Mouse (Mus musculus) heart, adult 8-10 months (tissue): ENCODE data around the gene St6galnac1. TPM values are rescaled to one million over a fixed set of nuclear protein-coding genes. Genes with fewer than 3 reads are reported as not detected.
"Not testable (repeated sequence)": the region's sequence is repeated elsewhere in the genome, so short reads cannot be mapped to it uniquely, and the experiment has no call there.

ENCODE experiments used
- DNase-seq: peaks from one replicate; pipeline ENCODE4 v3.0.0; 2022; ENCODE audit warnings: low spot score
- total RNA-seq, 4 experiments: library from RNA; stranded (reverse); gene quantifications; 2 replicates each; pipeline ENCODE4 v1.2.4; 2022

The St6galnac1 gene
- total RNA-seq, 4 experiments from 2014 or later = not detected

DNA sequence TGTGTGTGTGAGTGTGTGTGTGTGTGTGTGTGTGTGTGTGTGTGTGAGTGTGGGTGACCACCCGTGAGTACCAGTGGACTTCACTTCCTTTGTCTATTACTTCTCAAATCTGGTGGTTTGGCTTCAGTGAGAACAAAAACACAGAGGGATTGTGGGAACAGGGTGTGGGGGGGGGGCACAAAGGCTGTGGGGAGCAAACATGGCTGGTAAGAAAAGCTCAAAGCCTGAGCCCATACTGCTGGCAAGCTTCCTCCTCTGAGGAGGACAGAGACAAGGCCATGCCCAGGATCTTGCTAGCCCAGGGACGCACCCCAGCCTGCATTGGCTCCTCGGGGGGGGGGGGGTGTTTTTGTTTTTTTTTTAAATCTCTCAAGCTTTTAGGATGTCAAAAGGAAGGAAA lies 32.2 kb upstream of the St6galnac1 start:
- no peak for DNase-seq

DNA sequence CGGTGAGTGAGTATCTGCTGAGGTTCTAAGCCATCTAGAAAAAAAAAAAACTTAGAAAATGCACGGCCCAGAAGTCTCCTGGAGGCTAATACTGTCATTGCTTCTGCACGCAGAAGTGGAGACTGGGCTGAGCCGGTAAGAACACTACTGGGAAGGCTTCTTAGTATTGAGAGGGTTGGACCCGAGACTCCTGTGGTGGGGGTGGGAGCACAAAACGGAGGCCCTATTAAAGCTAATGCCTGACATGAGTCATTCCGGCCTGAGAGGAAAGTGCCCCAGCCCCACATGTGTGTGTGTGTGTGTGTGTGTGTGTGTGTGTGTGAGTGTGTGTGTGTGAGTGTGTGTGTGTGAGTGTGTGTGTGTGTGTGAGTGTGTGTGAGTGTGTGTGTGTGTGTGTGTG lies 31.8 kb upstream of the St6galnac1 start:
- DNase-seq = no peak

DNA sequence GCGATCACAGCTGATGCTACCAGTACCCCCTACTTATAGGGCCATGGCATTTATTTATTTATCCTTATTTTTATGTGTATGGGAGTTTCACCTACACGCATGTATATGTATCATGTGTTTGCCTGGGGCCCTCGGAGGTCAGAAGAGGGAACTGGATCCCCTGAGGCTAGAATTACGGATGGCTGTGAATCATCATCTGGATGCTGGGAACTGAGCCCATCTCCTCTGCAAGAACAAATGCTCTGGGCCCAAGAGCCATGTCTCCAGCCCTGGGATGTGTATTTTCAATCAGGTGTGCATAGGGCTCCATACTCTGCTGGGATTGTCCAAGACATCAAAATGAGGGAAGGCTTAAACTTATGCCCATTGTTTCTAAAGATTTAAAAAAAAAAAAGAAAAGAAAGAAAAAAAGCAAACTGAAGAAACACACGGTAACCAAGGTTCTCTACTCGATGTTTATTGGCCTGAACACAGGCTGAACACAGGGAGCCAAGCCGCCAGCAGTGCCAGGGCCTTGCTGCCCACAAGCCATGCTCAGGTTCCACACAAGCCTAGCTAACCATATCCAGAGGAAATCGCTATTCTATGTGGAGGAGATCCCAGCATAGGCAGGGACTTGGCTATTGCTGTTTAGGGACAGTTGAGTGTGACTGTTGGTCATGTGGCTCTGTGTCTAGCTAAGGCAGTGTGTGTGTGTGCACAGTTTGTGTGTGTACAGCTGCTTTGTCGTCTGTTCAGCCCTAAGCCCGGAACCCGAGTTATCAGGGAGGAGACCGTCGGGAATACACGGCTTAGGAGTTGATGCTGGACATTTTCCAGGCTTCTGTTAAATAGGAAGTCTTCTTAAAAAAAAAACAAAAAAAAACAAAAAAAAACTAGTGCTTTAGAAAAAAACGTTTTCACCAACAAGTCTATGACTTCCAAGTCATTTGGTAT lies 31.1 kb upstream of the St6galnac1 start:
- no peak for DNase-seq

- DNase-seq = no peak
These were observed 27.4 kb upstream of the St6galnac1 start for GRCm38 (mm10) chr11:116802709-116803108.

DNA sequence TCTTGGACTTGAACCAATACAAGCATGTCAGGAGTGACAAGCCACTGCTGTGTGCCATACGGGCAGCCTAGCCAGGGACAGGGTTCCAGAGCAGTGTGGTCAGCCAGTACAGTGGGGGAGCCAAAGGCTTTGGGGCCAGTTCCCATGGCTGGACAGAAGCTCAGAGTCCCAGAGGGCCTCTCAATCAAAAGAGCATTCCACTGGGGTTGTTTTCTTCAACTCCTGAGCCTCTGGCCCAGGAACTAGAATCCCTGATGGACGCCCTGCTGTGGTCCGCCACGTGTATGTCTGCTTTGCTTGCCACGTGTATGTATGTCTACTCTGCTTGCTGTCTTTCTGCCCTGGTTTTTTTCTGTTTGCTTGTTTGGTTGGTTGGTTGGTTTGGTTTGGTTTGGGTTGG lies 25.8 kb upstream of the St6galnac1 start:
- no peak for DNase-seq

DNA sequence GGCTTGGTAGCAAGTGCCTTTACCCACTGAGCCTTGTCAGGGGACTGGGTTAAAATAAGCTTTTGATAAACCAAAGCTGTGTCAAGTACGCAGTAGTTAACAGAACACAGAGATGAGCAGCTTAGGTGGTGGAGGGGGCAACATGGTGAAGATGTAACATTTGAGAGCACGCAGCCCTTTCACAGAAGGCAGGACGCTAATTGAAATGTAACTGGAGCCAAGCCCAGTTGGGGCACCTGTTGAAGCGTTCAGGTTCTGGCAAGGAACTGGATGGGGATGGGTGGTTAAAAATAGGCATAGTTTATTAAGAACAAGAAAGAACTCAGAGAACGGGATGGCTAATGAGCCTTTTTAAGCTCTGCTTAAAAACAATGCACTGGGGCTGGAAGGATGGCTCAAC lies 24.1 kb upstream of the St6galnac1 start:
- DNase-seq = no peak

DNA sequence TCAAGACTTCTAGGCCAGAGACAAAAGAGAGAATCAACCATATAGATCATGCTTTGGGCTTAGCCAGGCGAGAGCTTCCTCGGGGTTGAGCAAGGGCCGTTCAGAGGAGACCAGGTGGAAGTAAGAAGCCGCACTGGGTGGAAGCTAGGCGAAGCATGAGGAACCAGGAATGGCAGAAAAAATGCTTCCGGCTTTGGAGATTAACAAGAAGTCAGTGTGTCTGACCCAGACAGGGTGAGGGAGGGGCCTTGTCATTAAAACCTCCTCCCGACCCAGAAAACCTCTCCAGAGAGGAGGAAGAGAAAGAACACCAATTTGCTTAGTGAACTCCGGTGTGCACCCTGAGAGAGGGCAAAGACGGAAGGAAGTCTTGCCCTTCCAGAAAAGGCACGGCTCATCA lies 8.9 kb upstream of the St6galnac1 start:
- no peak for DNase-seq

GRCm38 (mm10) chr11:116782737-116783145 lies 7.4 kb upstream of the St6galnac1 start:
- DNase-seq = no peak

DNA sequence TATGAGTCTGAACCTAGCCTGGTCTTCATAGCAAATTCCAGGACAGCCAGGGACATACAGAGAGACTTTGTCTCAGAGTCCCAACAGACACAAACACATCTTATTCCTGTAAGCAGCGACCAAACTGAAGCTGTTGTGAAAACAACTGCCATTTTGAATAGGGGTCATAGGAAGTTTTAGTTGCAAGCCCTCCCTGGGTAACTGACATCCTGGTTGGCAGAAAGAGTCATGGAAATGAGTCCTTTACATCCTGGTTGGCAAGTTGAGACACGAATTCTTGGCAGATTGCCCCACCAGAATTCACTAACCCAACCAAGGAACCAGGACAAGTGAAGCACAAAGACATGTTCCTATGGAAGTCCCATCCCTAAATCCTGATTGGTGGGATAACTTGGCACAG lies 2.1 kb downstream of the St6galnac1 start:
- no peak for DNase-seq

DNA sequence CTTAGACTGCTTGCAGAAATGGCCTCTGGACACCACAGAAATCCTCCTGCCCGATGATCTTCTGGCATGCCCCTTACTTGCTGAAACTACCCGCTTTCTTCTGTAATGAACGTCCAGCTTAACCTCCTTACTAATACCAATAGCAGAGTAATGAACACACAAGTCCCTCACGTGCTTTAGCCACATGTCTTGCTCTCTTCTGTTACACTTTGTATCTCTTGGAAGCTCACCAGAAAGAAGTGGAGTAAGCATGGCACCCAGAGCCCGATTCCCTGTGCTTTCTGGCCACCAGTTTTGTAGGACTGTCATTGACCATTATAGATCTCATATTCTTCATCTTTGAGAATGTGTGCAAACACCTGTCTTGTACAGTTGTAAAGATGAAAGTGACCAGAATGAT lies 5.4 kb downstream of the St6galnac1 start:
- no peak for DNase-seq

DNA sequence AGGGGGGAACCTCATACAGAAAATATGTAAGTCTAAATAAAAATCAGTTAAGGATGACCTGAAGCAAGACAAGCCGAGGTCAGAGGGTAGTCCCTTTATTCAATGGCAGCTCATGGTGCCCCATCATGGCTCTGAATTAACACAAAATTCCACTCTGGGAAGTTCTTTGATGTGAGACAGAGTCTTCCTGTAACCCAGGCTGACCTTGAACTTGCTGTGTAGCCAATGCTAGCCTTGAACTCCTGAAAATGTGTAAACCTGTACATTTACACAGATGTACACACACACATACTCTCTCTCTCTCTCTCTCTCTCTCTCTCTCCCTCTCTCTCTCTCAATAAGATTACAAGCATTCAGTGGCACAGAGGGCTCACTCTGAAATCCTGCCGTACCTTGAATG lies 10.4 kb downstream of the St6galnac1 start:
- no peak for DNase-seq

DNA sequence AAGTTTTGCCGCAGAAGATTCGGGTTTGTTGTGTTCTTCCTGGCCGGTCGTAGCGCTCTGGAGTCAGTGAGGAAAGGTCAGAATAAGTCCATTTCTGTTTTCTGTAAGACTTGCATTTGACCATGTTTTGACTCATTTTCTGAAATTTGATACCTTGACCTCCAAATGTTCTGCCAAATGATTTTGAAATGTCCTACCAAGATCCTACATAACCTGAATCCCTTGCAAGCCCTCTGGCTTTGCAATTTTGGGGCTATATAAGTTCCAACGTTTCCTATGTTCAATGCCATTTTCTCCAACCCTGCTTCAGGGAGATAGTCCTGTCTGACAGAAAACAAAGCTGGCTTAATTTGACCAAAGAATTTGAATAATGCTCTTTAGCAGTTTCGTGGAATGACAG lies 11.0 kb downstream of the St6galnac1 start:
- no peak for DNase-seq

DNA sequence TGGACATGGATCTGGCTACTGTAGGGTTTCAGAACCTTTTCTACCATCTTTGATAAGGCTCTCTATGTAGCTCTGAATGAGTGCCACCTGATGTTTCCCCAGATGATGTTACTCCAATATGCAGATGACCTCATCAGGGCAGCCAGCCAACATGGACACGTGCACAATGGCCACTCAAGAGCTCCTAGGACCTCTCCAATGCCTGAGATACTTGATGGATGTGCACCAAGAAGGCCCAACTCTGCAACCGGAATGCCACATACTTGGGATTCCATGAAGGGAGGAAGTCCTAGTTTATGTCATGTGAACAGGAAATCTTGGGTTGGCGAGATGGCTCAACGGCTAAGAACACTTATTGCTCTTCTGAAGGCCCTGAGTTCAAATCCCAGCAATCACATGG lies 20.1 kb downstream of the St6galnac1 start:
- no peak for DNase-seq

DNA sequence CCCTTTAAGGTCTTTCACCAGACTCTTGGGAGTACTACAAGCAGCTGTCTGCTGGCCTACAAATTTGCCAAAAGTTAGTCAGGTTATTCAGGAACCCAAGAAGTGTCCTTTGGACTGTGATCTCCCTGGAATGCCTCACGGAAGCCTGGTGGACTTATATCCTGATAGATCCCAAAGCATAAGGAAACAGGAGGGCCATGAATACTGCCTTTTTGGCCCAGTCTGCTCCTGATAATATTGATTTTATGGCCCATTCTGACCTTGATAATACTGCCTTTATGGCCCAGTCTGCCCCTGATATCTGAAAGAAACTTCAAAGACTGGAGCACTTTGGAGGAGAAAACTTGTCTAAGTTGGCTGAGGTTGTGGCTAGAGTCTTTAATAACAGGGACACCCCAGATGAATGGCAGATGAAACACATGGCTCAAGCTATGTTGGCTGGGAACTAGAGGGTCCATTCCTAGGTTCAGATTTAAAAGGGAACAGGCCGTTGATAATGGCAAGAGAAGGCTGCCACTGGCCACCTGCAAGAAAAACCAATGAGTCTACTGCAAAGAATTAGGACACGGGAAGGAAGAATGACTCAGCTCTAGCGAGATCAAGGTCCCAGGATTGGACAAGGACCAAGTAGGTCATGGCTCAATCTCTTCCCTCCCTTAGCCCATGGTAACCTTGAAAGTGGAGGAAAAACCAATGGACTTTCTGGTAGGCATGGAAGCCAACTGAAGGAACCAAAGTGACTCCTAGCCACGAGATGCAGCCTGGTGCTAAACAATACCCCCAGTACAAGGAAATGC lies 21.4 kb downstream of the St6galnac1 start:
- peak; percentile 57 for DNase-seq

- DNase-seq = no peak
These were observed 25.6 kb downstream of the St6galnac1 start for GRCm38 (mm10) chr11:116749733-116750132.

- DNase-seq = not testable (repeated sequence)
These were observed 26.6 kb downstream of the St6galnac1 start for GRCm38 (mm10) chr11:116748692-116749091.

GRCm38 (mm10) chr11:116746822-116747221 lies 28.5 kb downstream of the St6galnac1 start:
- not testable (repeated sequence) for DNase-seq

GRCm38 (mm10) chr11:116745457-116745856 lies 29.9 kb downstream of the St6galnac1 start:
- DNase-seq = not testable (repeated sequence)

DNA sequence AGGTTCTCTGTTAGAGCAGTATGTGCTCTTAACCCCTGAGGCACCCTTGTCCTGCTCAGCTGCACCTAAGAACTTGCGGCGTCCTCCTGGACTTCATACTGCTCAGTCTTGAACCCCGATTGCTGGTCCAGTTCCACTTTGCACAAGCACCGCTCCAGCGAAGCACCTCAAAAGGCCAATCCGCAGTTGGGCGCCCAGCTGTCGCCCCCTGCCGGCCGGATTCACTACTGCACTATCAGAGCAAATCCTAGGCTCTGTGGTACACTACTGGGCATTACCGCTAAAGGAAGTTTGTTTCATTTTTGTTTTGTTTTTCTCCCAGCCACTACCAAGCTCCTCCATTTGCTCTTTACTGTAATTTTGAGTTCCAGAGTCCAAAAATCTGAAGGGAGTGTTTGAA lies 36.9 kb downstream of the St6galnac1 start:
- no peak for DNase-seq

GRCm38 (mm10) chr11:116732536-116732935 lies 42.8 kb downstream of the St6galnac1 start:
- no peak for DNase-seq

DNA sequence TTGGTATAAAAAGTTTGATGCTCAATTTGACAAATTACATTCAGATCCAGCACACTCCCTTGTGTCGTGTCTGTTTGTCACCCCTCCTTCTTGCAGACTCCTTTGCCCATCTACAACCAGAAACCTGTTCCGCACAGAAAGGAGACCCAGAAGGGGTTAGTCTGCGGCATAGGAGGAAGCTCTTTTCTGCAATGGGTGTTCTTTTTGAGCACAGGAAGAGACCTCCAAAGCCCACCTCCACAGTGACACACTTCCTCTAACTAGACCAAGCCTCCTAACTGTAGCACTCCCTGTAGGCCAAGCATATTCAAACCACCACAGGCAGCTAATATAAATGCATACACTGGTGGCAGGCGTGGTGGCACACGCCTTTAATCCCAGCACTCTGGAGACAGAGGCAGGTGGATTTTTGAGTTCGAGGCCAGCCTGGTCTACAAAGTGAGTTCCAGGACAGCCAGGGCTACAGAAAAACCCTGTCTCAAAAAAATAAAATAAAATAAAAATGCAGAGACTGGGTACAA lies 44.2 kb downstream of the St6galnac1 start:
- DNase-seq = not testable (repeated sequence)

- no peak for DNase-seq
These were observed 45.9 kb downstream of the St6galnac1 start for GRCm38 (mm10) chr11:116729276-116730008.
